Mouse (Mus musculus) erythroblast, embryonic 14.5 days (primary cell): Measurements from ENCODE around the gene Miga2. TPM values are rescaled to one million over a fixed set of nuclear protein-coding genes. Genes with fewer than 3 reads are reported as not detected.

ENCODE experiments used
- H3K27me3 ChIP-seq: 2 replicates; pipeline ENCODE4 v1.6.1; 2012; ENCODE audit warnings: inconsistent platforms; ENCODE audit not compliant: control insufficient read depth
- H3K36me3 ChIP-seq: 2 replicates; pipeline ENCODE4 v1.6.1; 2012; ENCODE audit warnings: mild to moderate bottlenecking, inconsistent platforms; ENCODE audit not compliant: control insufficient read depth
- H3K4me1 ChIP-seq: 2 replicates; pipeline ENCODE4 v1.6.1; 2012; ENCODE audit warnings: inconsistent platforms; ENCODE audit not compliant: control insufficient read depth
- H3K4me3 ChIP-seq: replicated peaks from 2 replicates; pipeline ENCODE3; 2012; ENCODE audit warnings: moderate library complexity, mild to moderate bottlenecking, inconsistent platforms
- H3K9me3 ChIP-seq: 2 replicates; pipeline ENCODE4 v1.6.1; 2012; ENCODE audit warnings: low read length, inconsistent platforms, mixed read lengths; ENCODE audit not compliant: control insufficient read depth
- GATA1 ChIP-seq: IDR thresholded peaks from 2 replicates; pipeline ENCODE4 v1.6.1; 2012; ENCODE audit warnings: low read length, inconsistent platforms, mixed read lengths
- TAL1 ChIP-seq: IDR thresholded peaks from 3 replicates; pipeline ENCODE4 v1.6.1; 2012; ENCODE audit warnings: low read length, inconsistent platforms, mixed read lengths
- polyA plus RNA-seq: library from polyadenylated mRNA; stranded (reverse); fragments of >175 nt; gene quantifications from 2 replicates; pipeline ENCODE4 v1.2.3, GENCODE M21; 2012

Miga2 gene
- polyA plus RNA-seq, 1 experiment = 0.95 TPM

GRCm38 (mm10) chr2:30401581-30401980, 37.5 kb downstream of the Miga2 start:
- no peak for TF ChIP-seq TAL1
- no peak for TF ChIP-seq GATA1
- Histone ChIP-seq H3K9me3 (no peaks in the 10 kb centered on the region), H3K4me1 (no peaks in the 10 kb centered on the region), H3K36me3 (peaks cover 100% of the 10 kb centered on the region), H3K27me3 (no peaks in the 10 kb centered on the region), H3K4me3 (no peak overlapping the region)

- TF ChIP-seq TAL1 (no peak), GATA1 (no peak)
- Histone ChIP-seq H3K4me1 (no peaks in the 10 kb centered on the region), H3K9me3 (no peaks in the 10 kb centered on the region)
These were observed 38.4 kb downstream of the Miga2 start for GRCm38 (mm10) chr2:30402351-30402826.

GRCm38 (mm10) chr2:30402843-30403242, 38.8 kb downstream of the Miga2 start:
- no peaks in the 10 kb centered on the region for H3K27me3 ChIP-seq
- TF ChIP-seq TAL1 = no peak
- TF ChIP-seq GATA1 = no peak
- H3K9me3 ChIP-seq = no peaks in the 10 kb centered on the region
- no peak overlapping the region for H3K4me3 ChIP-seq
- peaks cover 100% of the 10 kb centered on the region for H3K36me3 ChIP-seq
- no peaks in the 10 kb centered on the region for H3K4me1 ChIP-seq

More at GRCm38 (mm10) chr2:30402351-30402826, 38.4 kb downstream of the Miga2 start:
- H3K27me3 ChIP-seq = no peaks in the 10 kb centered on the region
- peaks cover 100% of the 10 kb centered on the region for H3K36me3 ChIP-seq
- no peak overlapping the region for H3K4me3 ChIP-seq

GRCm38 (mm10) chr2:30403870-30404269, 39.8 kb downstream of the Miga2 start:
- TF ChIP-seq TAL1 (no peak), GATA1 (no peak)
- H3K4me3 ChIP-seq = no peak overlapping the region
- H3K27me3 ChIP-seq = no peaks in the 10 kb centered on the region
- no peaks in the 10 kb centered on the region; the same call in 1 of the 2 replicates for H3K4me1 ChIP-seq
- H3K9me3 ChIP-seq = no peaks in the 10 kb centered on the region
- peaks cover 100% of the 10 kb centered on the region for H3K36me3 ChIP-seq

GRCm38 (mm10) chr2:30407221-30407620, 43.2 kb downstream of the Miga2 start:
- Histone ChIP-seq H3K4me1 (peaks cover 8% of the 10 kb centered on the region), H3K27me3 (no peaks in the 10 kb centered on the region), H3K9me3 (no peaks in the 10 kb centered on the region), H3K4me3 (no peak overlapping the region), H3K36me3 (peaks cover 100% of the 10 kb centered on the region)
- TF ChIP-seq GATA1 = no peak
- TF ChIP-seq TAL1 = no peak

- H3K36me3 ChIP-seq = peaks cover 100% of the 10 kb centered on the region
- no peak overlapping the region for H3K4me3 ChIP-seq
- H3K9me3 ChIP-seq = no peaks in the 10 kb centered on the region
- no peak for TF ChIP-seq TAL1
- no peak for TF ChIP-seq GATA1
- H3K4me1 ChIP-seq = peaks cover 12% of the 10 kb centered on the region
- no peaks in the 10 kb centered on the region for H3K27me3 ChIP-seq
These were observed 43.7 kb downstream of the Miga2 start for GRCm38 (mm10) chr2:30407778-30408177.

GRCm38 (mm10) chr2:30408452-30409100, 44.5 kb downstream of the Miga2 start:
- Histone ChIP-seq H3K4me3 (no peak overlapping the region), H3K4me1 (peaks cover 20% of the 10 kb centered on the region), H3K36me3 (peaks cover 100% of the 10 kb centered on the region), H3K27me3 (no peaks in the 10 kb centered on the region), H3K9me3 (no peaks in the 10 kb centered on the region)
- no peak for TF ChIP-seq TAL1

DNA sequence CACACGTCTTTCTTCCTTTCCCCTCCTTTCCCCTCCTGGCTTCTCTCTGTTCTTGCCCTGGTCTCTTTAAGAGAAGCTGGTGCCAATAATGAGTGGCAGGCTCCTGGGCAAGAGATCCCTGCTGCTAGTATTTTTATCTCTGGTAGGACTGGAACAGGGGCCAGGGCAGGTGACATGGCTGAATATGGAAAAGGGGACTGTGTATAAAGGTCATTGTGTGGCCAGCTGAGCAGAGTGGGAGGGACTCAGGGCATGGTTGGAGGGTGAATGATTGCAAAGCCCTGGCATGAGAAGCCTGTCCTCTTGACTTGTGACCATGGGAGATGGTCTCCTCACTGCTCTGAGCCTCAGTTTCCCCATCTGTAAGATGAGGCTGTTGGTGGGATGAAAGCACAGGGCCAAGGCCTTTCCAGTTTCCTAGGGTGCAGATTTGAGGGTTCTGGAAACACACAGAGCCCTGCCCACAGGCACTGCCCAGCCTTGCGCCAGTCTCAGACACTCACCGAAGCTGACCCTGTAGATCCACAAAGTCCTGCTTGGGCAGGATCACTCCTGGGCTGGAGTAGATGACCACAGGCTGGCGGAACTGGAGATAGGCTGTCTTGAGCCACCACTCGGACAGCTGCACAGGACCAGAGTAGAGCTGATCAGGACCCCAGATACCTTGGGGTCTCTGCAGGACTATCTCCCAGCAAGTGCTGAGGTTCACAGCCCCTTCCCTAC, 45.6 kb downstream of the Miga2 start:
- peaks cover 30% of the 10 kb centered on the region for H3K4me1 ChIP-seq
- TF ChIP-seq TAL1 (no peak), GATA1 (no peak)
- no peak overlapping the region for H3K4me3 ChIP-seq
- no peaks in the 10 kb centered on the region for H3K27me3 ChIP-seq
- H3K36me3 ChIP-seq = peaks cover 97% of the 10 kb centered on the region
- H3K9me3 ChIP-seq = no peaks in the 10 kb centered on the region

GRCm38 (mm10) chr2:30413038-30413973, 49.3 kb downstream of the Miga2 start:
- H3K9me3 ChIP-seq = no peaks in the 10 kb centered on the region
- H3K27me3 ChIP-seq = no peaks in the 10 kb centered on the region
- H3K4me3 ChIP-seq = peak overlapping the region; percentile 98
- TF ChIP-seq TAL1 (no peak), GATA1 (no peak)
- peaks cover 52% of the 10 kb centered on the region for H3K4me1 ChIP-seq
- peaks cover 72% of the 10 kb centered on the region for H3K36me3 ChIP-seq
